Mouse (Mus musculus) limb, embryonic 14.5 days (tissue): Measurements from ENCODE around the gene Sgca. TPM values are rescaled to one million over a fixed set of nuclear protein-coding genes. Genes with fewer than 3 reads are reported as not detected.

Source experiments
- ATAC-seq: fragments of 200-750 bp; cut with Nextera tagmentation; 2 replicates; pipeline ENCODE4 v1.8.0; 2017; ENCODE audit warnings: low read depth, moderate number of reproducible peaks, moderate TSS enrichment; ENCODE audit not compliant: low FRiP score
- DNase-seq: peaks from one replicate; pipeline ENCODE4 v3.0.0-alpha.2; 2015; ENCODE audit warnings: low spot score
- H3K27ac ChIP-seq: fragments of 300-500 bp; sonication (generic); replicated peaks from 2 replicates; pipeline ENCODE4 v1.5.1; 2014; ENCODE audit warnings: low read depth, mild to moderate bottlenecking, low read length, moderate library complexity, mixed read lengths
- H3K27me3 ChIP-seq: fragments of 300-500 bp; sonication (generic); 2 replicates; pipeline ENCODE4 v1.6.1; 2014; ENCODE audit warnings: low read length, mixed read lengths; ENCODE audit not compliant: control insufficient read depth, insufficient read depth
- H3K36me3 ChIP-seq: fragments of 300-500 bp; sonication (generic); 2 replicates; pipeline ENCODE4 v1.6.1; 2014; ENCODE audit warnings: mild to moderate bottlenecking, low read length, moderate library complexity, mixed read lengths; ENCODE audit not compliant: control insufficient read depth, insufficient read depth
- H3K4me1 ChIP-seq: fragments of 300-500 bp; sonication (generic); 2 replicates; pipeline ENCODE4 v1.6.1; 2014; ENCODE audit warnings: antibody characterized with exemption, low read length, mixed read lengths; ENCODE audit not compliant: control insufficient read depth, insufficient read depth
- H3K4me2 ChIP-seq: fragments of 300-500 bp; sonication (generic); replicated peaks from 2 replicates; pipeline ENCODE4 v1.6.1; 2014; ENCODE audit warnings: low read depth, mild to moderate bottlenecking, low read length, moderate library complexity; ENCODE audit not compliant: severe bottlenecking
- H3K4me3 ChIP-seq: fragments of 300-500 bp; sonication (generic); replicated peaks from 2 replicates; pipeline ENCODE4 v1.5.1; 2014; ENCODE audit warnings: low read length
- H3K9ac ChIP-seq: fragments of 300-500 bp; sonication (generic); 2 replicates; pipeline ENCODE4 v1.6.1; 2014; ENCODE audit warnings: mild to moderate bottlenecking, low read depth, low read length, moderate library complexity; ENCODE audit not compliant: severe bottlenecking
- H3K9me3 ChIP-seq: fragments of 300-500 bp; sonication (generic); 2 replicates; pipeline ENCODE4 v1.6.1; 2016; ENCODE audit warnings: low read length; ENCODE audit not compliant: control insufficient read depth
- POLR2A ChIP-seq: fragments of 200-500 bp; IDR thresholded peaks from 2 replicates; pipeline ENCODE4 v1.8.0; 2012; ENCODE audit warnings: inconsistent platforms, mild to moderate bottlenecking, moderate library complexity, borderline replicate concordance; ENCODE audit not compliant: insufficient read depth, insufficient read length; ENCODE audit errors: extremely low read depth
- WGBS: fragments of 180-500 bp; shearing (Covaris S2); extraction: QIAGEN DNeasy Blood & Tissue Kit; methylation state at CpG from one replicate; pipeline ENCODE4 v1.1.7; 2014; 5-methylcytosine and 5-hydroxymethylcytosine counted together
- polyA plus RNA-seq, 2 experiments: library from polyadenylated mRNA; depleted of rRNA in 1 of 2; stranded (reverse) in 1 of 2; unstranded in 1 of 2; fragments of >200 nt; fragmentation: Nextera tagmentation in 1 of 2; extraction: Ambion mirVana in 1 of 2; gene quantifications; 2 replicates each; pipeline versions ENCODE4 v1.2.1 to v1.2.3; 2012 to 2014

The Sgca gene
- polyA plus RNA-seq, 2 experiments: 10.2 to 32.9 TPM

DNA sequence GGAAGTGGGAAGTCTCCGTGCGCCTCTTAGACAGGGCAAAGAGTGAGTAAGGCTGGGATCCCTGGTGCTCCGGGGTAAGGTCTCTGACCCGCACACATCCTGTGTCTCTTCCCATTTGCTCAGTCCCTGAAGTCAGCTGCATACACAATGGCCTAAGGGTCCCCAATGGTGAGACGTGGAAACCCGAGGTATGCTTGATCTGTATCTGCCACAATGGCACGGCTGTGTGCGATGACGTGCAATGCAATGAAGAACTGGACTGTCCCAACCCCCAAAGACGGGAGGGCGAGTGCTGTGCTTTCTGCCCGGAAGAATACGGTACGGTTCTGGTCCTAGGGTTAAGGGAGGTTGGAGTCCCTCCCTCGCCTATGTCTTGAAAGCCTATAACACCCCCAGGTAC lies 38.3 kb downstream of the Sgca start:
- H3K9me3 ChIP-seq: no peaks in the 10 kb centered on the region
- TF ChIP-seq POLR2A: no peak
- H3K4me1 ChIP-seq: peaks cover 42% of the 10 kb centered on the region
- H3K9ac ChIP-seq: peak overlapping the region; percentile 93
- 2% methylated on average over 15 of the region's 15 CpGs for WGBS
- peak overlapping the region; percentile 73 for H3K4me2 ChIP-seq
- DNase-seq: no peak
- H3K27ac ChIP-seq: peak overlapping the region; percentile 93
- no peak for ATAC-seq
- peak overlapping the region; percentile 75 for H3K4me3 ChIP-seq
- no peaks in the 10 kb centered on the region for H3K27me3 ChIP-seq
- peaks cover 50% of the 10 kb centered on the region for H3K36me3 ChIP-seq

DNA sequence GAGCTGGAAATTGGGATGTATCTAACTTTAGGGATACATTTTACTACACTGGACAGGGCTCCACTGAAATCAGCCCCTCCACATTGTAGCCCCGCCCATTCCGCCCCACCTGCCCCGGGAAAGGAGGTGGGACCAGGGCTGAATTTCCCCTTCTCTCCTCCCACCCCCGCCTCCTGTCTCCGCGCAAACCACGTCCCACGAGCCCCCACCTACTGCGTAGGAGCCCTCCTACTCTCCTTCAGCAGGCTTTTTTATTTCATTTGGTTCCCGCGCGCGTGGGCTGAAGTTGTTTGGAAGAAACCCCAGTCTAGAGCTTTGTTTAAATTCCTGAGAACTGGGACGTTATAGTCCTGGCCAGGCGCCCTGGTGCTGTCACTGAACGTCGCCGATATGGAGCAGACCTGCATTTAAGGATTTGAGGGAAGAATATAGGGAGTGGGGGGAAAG lies 38.8 kb downstream of the Sgca start:
- H3K4me2 ChIP-seq: peak overlapping the region; percentile 73
- under 1% methylated on average over 18 of the region's 18 CpGs for WGBS
- peaks cover 46% of the 10 kb centered on the region for H3K36me3 ChIP-seq
- H3K9ac ChIP-seq: peak overlapping the region; percentile 93
- no peak for TF ChIP-seq POLR2A
- peak overlapping the region; percentile 93 for H3K27ac ChIP-seq
- H3K9me3 ChIP-seq: no peaks in the 10 kb centered on the region
- ATAC-seq (peak; percentile 58), DNase-seq (no peak)
- no peaks in the 10 kb centered on the region for H3K27me3 ChIP-seq
- H3K4me3 ChIP-seq: peak overlapping the region; percentile 75
- peaks cover 40% of the 10 kb centered on the region for H3K4me1 ChIP-seq

DNA sequence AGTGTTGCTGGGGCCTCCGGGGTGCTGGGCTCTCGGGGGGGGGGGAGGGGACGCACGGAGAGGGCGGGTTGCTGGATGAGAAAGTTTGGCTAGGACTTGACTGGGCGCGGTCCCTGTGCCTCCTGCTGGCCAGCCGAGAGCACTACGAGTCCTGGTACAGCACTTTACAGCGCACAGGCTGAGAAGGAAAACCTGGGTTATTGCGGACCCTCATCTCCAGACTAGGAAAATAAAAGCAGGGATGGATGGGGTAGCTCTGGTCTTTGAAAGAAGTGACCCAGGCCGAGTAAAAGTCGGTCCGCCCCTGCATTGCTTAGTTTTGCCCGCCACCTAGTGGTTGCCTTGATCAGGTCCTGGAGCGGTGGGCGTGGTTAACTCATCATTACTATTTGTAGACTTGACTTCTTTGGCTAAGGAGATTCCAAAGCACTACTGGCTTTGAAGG lies 39.3 kb downstream of the Sgca start:
- under 1% methylated on average over 14 of the region's 17 CpGs for WGBS
- peak overlapping the region; percentile 75 for H3K4me3 ChIP-seq
- ATAC-seq: peak; percentile 77
- peak overlapping the region; percentile 73 for H3K4me2 ChIP-seq
- H3K36me3 ChIP-seq: peaks cover 41% of the 10 kb centered on the region
- no peaks in the 10 kb centered on the region for H3K27me3 ChIP-seq
- peak; percentile 98 for DNase-seq
- H3K4me1 ChIP-seq: peaks cover 44% of the 10 kb centered on the region
- H3K27ac ChIP-seq: peak overlapping the region; percentile 93
- H3K9me3 ChIP-seq: no peaks in the 10 kb centered on the region
- TF ChIP-seq POLR2A: no peak
- peak overlapping the region; percentile 93 for H3K9ac ChIP-seq

DNA sequence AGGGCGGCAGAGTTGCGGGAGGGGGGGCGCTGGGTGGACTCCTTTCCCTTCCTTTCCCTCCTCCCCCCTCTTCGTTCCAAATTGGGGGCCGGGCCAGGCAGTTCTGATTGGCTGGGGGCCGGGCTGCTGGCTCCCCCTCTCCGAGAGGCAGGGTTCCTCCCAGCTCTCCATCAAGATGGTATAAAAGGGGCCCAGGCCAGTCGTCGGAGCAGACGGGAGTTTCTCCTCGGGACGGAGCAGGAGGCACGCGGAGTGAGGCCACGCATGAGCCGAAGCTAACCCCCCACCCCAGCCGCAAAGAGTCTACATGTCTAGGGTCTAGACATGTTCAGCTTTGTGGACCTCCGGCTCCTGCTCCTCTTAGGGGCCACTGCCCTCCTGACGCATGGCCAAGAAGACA lies 40.1 kb downstream of the Sgca start, which contains the start of gene Col1a1:
Gene Col1a1 (plus strand): TSS at position 180 of the 400 bp plus-strand sequence.
- TF ChIP-seq POLR2A: peak; percentile 100

DNA sequence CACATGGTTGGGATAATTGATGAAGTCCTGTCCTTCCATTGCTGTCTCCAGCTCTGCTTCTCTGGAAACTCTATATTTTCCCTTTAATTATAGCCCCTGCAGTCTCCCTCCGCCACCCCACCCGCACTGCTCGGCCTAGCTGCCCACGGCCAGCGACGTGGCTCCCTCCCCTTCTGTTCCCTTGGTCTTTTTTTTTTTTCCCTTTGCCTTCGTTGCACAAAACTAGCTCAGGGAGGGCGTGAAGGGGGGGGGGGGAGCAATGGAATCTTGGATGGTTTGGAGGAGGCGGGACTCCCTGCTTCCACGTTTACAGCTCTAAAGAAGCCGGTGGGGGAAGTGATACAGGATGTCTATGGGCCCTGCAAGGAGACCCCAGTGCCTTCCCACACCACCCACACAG lies 41.6 kb downstream of the Sgca start:
- Histone ChIP-seq H3K27me3 (no peaks in the 10 kb centered on the region), H3K36me3 (peaks cover 18% of the 10 kb centered on the region), H3K9ac (peak overlapping the region; percentile 28; the same call in 1 of the 2 replicates), H3K27ac (peak overlapping the region; percentile 93), H3K9me3 (no peaks in the 10 kb centered on the region), H3K4me2 (peak overlapping the region; percentile 73), H3K4me1 (peaks cover 52% of the 10 kb centered on the region), H3K4me3 (peak overlapping the region; percentile 75)
- WGBS: 21% methylated on average over 11 of the region's 11 CpGs
- TF ChIP-seq POLR2A: no peak
- DNase-seq (peak; percentile 69), ATAC-seq (no peak)

More for the DNA sequence above, 40.1 kb downstream of the Sgca start, which contains the start of gene Col1a1:
- Histone ChIP-seq H3K4me3 (peak within 1 kb of the TSS; percentile 75), H3K4me2 (peak within 1 kb of the TSS; percentile 73), H3K4me1 (peaks cover 44% of the 10 kb centered on the region), H3K9ac (peak within 1 kb of the TSS; percentile 93), H3K27ac (peak within 1 kb of the TSS; percentile 93), H3K27me3 (no peaks in the 10 kb centered on the region), H3K36me3 (peaks cover 33% of the 10 kb centered on the region), H3K9me3 (no peaks in the 10 kb centered on the region)
- WGBS: 11% methylated on average over 19 of the region's 19 CpGs
- ATAC-seq (peak; percentile 69), DNase-seq (peak; percentile 92)
